Mouse (Mus musculus) CD4-positive, CD25-positive, alpha-beta regulatory T cell, adult 4 months (primary cell): ENCODE data around the gene Col27a1. TPM values are rescaled to one million over a fixed set of nuclear protein-coding genes. Genes with fewer than 3 reads are reported as not detected.

Experiments
- ATAC-seq: one replicate; pipeline ENCODE4 v1.8.0; 2017
- polyA plus RNA-seq, 2 experiments: library from polyadenylated mRNA; unstranded; fragments of 100-300 nt; shearing (Covaris generic); gene quantifications; one replicate each; pipeline ENCODE4 v1.2.1; 2017

Gene Col27a1
- polyA plus RNA-seq, 2 experiments from 2014 or later, result 0.33 to 0.75 TPM

DNA sequence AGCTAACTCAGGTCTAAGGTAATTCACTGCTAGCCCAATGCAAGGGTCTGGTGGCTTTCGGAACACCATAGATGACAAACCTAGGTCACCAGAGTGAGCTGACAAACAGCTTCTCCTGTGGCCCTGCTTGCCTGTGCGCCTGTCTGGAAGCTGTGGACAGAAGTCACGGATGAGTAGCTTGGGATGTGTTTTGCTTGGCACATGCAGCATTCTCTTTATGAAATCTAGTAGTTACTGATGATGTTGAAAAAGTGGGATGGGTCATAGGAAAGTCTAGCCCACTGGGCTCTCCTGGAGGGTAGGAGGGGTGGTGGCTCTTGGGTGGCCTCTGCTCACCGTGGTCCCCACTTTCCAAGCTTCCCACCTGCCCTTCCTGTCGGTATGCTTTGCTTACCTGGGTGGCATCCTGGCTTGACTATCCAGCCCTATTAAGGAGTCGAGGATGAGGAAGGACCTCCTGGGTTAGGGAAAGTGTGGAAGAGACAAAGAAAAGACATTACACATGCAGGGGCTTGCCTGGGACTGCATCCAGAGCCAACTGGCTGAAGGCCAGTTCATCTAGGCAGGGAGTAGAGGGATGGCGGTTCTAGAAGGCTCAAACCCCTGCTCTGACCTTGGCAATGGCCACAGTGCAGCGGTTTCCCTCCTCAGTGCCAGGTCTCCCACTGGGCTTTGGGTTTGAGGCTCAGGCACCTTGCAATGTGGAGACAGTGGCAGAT is 12.5 kb downstream of the Col27a1 start:
- no peak for ATAC-seq

DNA sequence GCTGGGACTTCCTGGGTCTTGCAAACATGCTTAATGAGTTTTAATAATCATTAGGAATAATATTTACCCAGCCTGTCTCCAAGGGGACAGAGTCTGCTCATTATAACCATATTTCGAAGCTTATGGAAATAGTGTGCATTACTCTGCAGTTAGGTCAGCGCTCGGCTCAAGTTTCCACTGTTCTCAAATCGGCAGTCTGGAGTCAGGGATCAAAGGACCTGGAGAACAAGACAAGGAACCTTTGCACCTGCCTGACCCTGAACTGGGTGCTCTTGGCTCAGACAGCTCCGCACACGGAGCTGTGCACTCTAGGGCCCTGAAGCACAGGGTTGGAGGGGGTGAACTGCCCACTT is 13.1 kb downstream of the Col27a1 start:
- no peak for ATAC-seq

DNA sequence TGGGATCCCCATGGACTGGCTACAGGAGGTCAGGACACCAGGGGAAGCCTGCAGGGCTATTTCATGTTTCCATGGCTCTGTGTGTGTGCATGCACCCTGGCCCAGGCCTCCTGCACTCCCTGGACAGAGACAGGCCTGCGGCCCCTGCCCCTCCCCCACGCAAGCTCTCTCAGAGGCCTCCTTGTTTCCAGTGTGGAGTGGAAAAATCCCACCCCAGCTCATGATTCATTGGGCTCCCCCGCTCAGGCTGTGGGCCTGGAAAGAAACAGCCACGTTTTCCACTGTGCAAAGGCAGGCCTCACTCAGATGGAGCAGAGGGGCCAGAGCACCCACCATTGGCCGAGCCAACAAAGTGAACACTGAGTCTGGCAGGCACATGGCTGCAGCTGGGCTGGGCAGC is 15.1 kb downstream of the Col27a1 start:
- ATAC-seq, result no peak

DNA sequence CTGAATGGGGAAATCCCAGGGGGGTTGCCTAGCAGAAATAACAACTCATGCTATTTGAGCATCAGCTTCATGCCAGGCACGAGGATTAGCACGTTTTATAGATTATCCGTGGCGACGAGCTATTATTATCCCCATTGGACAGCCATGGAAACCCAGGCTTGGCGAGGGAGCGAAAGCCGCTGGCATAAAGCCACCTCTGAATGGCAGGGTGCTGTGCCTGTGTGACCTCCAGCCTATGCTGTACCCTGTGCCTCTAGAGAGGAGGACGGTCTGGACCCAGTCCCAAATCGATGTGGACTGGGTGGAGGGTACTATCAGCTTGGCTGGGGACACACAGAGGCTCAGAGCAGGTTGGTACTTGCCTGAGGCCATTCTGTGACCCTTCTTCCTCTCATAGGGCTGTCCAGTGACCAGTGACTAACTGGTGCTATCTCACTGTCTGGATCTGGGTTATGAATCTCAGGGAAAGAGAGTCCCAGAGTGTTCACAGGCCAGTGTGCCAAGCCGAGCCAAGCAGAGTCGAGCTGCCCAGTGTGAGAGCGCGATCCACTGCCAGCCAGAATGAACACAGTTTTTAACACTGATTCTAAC is 16.3 kb downstream of the Col27a1 start:
- ATAC-seq, result no peak

DNA sequence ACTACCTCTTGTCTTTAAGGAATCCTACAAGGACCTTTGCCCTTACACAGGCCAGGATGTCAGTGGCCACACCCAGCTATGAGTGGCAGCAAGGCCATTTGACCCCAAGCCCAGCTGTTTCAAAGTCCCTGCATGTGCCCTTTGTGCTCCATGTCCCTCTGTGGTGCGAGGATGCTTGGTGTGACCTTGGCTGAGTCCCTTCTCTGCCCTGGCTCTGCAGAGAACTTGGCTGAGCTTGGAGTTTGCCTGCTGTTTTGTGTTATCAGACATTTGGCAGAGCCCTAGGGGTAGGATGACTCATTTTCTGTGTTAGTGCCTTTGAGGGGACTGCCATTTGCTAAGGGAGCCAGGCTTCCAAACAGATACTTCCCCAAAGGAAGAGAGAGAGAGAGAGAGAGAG is 17.3 kb downstream of the Col27a1 start:
- no peak for ATAC-seq

DNA sequence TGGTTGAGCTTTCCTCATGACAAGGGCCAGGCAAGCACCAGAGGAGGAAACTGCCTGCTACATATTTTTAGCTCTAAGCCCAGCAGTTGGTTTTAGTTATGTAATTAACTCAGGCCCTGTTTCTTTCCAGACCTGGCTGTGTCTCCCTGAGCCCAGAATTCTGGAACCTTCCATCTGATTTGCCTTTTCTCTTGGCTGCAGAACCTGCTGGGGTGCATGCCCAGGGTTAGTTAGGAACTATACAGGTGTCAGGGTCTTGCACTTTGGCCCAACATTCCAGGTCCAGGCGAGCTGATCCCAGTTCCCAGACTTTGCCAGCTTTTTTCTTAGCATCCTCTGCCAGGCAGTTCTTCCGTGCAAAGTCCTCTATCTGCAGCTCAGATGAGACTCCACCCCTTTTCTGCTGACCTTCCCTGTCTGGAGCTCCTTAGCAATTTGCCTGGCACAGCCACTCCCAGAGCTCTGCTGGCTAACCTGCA is 18.8 kb downstream of the Col27a1 start:
- no peak for ATAC-seq

DNA sequence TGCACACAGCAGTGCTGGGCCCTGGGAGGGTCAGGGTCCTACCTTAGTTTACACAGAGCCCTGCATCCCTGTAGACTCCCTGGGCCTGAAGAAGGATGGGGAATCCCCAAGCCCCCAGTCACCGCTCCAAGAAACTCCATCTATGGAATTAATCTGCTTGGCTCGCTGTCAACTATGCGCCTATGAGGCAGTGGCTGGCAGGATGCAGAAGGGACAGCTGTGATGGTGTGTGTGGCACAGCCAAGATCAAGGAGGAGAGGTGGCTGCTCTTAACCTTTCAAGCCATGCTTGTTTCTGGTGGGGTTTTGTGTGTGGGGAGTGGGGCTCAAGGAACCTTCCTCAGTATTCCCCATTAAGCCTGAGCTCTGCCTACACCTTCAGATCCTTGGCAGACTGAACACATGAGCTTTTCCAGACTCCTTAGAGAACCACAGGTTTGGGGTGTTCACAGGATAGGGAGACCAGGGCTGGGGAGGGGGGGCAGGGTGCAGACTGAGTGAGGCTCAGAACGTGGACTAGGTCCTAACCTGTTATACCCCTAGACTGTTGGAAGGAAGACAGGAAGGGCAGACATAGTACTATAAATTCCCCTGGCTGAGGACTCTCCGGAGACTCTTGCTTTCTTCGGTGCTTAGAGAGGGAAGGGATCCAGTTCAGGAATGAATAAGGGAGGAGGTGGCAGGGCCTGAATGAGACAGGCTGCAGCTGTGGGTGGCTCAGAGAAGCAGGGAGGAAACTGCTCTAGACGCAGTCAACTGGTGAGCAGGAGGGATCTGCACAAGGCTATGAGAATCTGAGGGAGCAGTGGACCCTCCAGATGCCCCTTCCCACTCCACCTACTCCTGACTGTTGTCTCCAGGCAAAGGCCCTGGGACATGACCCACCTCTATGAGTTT is 20.0 kb downstream of the Col27a1 start:
- no peak for ATAC-seq

DNA sequence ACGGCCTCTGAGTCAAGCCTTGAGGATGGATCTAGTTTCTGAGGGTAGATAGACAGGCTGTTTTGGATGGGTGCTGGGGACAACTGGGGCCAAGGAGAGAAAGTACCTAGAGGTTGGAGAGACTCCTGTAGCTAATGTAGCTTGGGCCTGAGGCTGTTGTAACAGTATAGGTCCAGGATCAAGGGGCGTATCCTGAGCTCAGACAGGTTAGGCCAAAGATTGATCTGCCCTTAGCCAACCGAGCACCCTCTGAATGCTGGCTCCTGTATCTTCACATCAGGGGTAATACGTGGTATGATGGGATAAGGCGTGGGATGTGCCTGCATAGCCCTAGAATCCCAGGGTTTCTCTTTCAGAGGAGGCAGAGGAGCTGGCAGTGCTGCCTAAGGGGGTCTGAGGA is 21.0 kb downstream of the Col27a1 start:
- ATAC-seq, result no peak

DNA sequence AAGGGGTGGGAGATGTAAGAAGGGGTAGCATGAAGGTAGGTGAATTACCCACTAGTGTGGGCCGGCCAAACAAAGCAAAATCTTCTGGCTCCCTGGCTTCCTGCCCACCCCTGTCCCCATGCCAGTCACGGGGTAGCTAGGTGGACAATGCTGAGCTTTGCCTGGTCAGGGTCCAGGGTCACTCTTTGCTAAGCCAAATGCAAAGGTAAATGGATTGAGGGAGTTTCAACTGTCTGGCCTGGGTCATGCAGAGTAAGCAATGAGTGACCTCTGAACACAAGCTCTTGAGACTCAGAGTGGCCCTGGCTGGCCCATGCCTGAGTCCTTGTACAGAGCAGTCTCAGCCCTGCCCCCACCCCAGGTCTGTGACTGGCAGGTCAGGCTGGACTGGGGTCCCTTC is 22.4 kb downstream of the Col27a1 start:
- no peak for ATAC-seq

DNA sequence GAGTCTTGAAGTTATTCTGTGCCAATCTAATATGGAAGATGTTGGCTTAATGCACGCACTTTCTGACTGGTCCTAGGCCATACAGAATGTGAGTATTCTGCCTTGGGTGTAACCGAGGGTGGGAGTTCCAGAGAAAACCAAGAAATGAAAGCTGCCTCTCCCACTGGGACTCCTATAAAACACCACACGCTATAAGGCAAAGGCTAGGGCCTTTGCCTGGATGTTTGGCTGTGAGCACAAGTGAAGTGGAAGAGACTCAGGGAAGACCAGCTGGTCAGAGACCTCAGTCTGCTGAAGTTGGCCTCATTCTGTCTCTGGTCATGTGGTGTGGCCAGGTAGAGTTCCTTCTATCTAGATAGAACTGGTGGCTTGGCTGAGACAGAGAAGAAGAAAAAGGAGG is 23.4 kb downstream of the Col27a1 start:
- ATAC-seq, result no peak

DNA sequence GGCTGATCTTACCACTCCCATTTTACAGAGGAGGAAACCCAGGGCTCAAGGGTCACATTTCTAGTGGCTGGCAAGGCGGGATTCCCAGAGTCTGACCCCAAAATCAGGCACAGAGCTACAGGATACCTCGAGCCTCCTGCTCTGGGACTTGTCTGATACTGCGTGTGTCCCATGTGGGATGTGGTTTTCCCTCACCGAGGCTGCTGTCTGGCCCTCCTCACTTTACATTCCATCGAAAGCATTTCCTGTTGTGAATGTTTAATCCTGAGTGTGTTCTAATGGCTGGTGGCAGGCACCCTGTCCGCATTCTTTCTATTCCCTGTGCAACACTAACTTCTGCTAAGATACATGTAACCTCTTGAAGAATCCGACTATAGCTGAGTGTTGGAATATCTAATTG is 24.3 kb downstream of the Col27a1 start:
- ATAC-seq, result no peak

DNA sequence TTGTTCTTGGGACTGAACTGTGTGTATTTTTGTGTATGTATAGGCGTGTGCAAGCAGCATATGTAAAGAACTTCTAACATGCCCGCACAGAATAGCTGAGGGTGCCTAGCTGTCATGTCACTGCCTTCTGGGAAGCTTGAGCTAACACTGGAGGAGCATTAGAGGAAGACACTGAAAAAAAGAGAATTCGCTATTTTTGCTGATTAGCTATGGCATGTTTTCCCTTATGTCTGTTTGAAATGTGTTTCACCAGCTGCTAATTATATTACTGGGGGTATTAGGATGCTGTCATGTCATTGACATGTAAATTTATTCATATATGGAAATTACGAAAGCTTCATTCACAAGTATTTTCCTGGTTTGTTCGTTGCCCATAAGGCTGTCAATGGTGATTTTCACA is 24.9 kb downstream of the Col27a1 start:
- no peak for ATAC-seq

DNA sequence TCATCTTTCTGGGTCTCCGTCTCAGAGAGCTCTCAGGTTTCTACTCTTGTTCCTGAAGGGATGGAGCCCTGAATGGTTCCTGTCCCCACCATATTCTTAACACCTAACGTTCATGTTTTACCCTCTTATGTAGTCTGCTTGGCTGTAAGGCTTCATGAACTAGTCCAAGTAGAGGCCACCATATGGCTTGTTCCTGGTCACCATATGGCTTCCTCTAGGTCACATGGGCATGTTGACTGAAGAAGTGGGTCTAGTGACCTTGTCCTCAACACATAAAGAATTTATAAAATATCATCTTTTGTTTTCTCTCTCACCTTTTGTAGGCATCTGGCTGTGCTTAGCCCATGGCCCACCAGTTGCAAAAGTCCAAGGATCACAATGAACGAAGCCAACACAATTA is 27.2 kb downstream of the Col27a1 start:
- ATAC-seq, result no peak

DNA sequence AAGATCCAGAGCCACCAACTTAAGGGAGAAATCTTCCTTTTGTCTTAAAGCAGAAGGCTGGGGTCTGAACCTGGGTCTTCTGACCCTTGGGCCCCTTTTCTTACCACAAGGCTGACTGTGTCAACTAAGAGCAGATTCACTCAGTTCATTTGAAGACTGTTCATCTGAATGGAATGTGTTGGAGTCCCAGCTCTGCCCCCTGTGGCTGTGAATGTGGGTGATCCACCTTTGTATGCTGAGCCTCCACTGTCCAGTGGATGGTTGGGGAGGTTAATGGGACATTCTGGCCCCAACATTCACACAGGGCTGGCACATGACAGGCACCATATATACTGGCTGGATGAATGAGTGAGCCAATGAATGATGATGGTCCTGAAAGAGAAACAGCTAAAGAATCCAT is 34.2 kb downstream of the Col27a1 start:
- no peak for ATAC-seq

DNA sequence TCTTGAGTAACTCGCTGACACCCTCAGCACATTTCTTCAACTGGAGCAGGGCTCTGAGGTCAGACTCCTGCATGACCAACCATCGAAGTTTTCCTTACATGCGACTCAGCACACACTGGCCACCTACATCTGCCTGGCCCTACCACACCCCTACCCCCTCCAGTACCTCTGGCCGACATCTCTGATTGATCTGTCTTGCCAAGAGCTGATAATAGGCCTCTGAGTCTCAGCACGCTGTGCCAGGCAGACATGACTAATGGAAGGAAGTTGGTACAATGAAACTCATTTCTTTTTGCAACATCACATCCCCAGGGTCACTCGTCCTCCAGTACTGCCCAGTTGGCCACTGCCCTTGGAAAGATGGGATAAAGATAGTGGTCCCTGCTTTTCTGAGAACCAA is 35.1 kb downstream of the Col27a1 start:
- no peak for ATAC-seq

DNA sequence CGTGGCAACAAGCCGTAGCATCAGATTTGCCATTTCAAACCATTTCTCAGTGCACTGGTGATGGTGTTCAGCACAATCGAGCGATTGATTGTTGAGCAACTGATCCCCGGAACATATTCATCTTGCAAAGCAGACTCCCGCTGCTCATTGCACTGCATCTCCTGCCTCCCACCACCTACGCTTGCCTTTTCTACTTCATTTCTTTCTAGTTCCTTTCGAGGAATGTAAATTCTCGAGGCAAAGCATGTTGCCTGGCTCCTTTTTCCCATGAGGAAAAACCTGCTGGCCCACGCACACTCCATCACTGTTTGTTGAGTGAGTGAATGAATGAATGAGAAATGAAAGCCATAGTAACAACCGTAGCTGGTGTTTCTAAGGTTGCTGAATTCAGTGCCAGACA is 38.0 kb downstream of the Col27a1 start:
- ATAC-seq, result no peak

DNA sequence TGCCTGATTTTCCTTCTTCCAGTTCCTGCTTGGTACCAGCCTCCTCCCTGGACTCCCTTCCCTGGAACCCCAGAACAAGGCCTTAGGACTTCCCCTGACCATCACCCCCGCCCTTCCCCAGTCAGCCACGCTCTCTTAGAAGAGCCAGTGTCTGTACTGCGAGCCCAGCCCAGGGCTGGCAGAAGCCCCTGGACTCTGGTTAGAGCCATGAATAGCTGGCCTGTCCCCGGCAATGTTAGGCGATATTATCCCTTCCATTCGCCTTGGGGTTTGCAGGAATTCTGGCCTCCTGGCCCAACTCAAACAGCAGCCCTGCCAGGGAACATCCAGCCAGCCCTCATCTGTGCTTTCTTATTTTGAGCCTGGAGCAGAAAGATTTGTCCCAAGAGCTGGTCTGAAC is 39.9 kb downstream of the Col27a1 start:
- no peak for ATAC-seq

DNA sequence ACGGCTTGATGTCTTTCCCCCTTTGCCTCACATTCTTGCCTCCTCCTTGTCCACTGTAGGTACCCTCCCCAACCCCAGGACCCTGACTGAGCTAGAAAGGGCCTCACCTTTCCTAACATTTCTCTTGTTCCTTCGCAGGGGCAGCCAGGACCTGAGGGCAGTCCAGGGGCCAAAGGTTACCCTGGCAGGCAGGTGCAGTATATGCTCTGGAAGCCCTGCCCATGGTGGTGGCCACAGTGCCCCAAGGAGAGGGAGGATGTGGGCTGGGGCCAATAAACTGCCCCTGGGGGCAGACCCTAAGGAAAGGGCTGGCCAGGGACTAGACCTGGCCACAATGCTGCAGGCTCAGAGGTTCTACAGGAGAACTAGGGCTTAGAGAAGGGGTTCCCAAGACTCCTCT is 40.3 kb downstream of the Col27a1 start:
- no peak for ATAC-seq

DNA sequence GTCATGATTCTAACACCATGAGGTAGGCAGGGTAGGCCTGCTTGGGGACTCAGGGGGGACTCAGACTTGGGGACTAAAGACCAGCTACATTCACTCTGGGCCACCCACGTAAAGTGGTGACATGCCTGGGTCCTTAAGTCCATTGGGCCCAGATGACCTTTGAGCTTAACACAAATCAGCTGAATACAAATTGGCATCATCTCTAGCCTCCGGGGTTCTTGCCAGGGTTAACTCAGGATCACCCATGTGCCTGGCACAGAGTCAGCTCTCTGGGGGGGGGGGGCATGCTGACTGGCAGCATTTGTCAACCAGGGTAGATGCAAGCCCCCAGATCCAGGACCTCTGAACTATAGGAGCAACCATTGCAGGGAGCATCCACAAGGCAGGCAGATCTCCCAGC is 42.6 kb downstream of the Col27a1 start:
- ATAC-seq, result no peak

DNA sequence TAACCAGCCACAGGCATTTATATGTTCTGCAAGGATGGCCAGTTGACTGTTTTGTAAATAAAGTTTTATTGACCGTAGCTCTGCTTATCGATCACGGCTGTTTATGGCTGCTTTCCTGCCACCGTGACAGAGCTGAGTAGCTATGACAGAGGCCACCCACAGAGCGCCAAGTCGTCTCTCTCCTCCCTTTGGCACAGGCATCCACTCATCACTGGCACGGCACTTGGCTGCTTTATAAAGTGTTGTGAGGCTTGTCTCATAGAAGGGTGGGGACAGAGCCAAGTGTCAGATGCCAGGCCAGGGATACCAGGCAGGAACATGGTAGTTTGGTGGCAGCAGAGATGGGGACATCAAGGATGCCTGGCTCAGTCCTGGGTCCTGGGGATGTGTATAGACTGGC is 43.5 kb downstream of the Col27a1 start:
- ATAC-seq, result no peak

DNA sequence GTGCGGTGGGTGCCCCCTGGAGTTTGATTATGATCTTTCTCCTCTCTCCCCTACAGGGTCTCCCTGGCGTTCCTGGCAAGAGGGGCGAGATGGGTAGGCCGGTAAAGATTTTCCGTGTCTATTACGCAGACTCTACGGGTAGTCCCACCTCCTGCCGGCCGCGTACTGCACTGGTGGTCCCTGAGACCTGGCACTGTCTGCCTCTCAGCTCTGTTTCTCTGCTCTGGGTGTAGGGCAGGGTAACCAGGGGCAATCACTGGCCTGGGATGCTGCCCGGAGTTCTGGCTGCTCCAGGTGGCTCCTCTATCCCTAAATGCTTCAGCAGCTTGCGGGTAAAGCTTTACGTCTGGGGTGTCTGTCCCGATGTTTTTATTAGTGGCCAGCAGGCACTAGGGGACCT is 44.3 kb downstream of the Col27a1 start:
- ATAC-seq, result no peak

DNA sequence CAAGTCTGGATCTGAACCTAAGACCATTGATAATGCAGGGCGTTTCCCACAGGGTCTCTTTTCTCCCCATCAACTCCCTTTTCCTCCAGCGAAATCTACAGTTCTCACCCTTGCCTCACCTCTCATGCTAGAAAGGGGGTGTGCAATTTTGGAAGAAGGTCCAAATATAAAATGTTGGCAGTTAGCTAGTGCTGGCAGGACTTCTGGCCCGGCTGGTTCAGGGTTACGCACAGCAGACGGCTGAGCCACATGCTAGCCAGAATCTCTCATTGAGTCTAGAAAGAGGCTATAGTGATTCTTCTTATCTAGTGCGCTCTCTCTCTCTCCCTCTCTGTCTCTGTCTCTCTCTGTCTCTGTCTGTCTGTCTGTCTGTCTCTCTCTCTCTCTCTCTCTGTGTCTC is 45.3 kb downstream of the Col27a1 start:
- ATAC-seq, result no peak

DNA sequence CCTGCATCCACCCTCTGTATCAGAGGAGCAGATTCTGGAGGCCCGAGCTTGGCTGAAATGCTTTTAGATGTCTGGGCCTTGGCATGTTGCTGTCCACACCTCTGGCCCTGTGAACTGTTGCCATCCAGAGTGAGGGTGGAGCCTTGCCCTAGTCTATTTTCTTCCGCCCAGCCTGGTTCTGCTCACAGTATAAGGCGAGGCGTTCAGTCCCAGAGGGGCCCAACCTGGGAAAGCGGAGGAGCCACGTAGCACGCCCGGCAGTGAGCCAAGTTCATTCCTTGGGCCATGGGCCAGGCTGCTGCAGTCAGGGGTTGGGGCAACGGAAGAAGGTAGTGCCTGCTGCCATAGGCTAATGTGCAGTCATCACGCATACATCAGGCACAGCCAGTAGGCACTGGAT is 46.7 kb downstream of the Col27a1 start:
- ATAC-seq, result no peak

DNA sequence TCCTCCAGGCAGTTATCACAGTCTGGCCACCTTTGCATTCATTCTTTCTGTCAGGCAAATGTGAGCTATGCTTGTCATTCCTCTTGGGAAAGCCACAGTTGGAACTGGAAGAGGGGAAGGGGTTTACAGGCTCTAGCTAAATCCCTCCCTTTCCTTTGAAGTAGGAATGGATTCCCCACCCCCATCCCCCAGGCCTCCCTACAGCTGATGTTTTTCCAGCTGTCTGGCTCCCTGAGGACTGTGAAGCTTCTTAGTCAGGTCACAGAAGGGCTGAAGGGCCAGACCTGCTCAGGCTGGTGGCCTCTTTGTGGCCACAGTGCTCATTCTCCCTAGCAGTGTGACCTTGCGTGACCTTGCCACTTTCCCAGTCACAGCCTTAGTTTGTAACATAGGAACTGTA is 49.1 kb downstream of the Col27a1 start:
- no peak for ATAC-seq
